Mouse (Mus musculus): ENCODE measurements around the gene Wdr4. TPM values are rescaled to one million over a fixed set of nuclear protein-coding genes. Genes with fewer than 3 reads are reported as not detected.

Wdr4 gene
- total and polyA plus RNA-seq, 2 experiments from 2014 or later: 28.7 to 55.7 TPM

GRCm38 (mm10) chr17:31456723-31457567 lies 62.8 kb downstream of the Wdr4 start:
- H3K27me3 ChIP-seq (ENCODE audit: insufficient read depth, low read length): no peaks in the 10 kb centered on the region
- peak; percentile 86 for ATAC-seq
- no peak overlapping the region for H3K4me2 ChIP-seq (ENCODE audit: low read depth)
- DNase-seq: peak; percentile 69
- no peak for TF ChIP-seq CTCF (IDR thresholded peaks at IDR 0.05; ENCODE audit: low read depth)
- WGBS: 68% methylated on average over 18 of the region's 18 CpGs
- H3K4me1 ChIP-seq (ENCODE audit: insufficient read depth): 0 out of 2 replicates have a peak, but pooled peaks cover 5% of the 10 kb centered on the region
- H3K36me3 ChIP-seq (ENCODE audit: insufficient read depth): peaks cover 56% of the 10 kb centered on the region
- no peaks in the 10 kb centered on the region for H3K9me3 ChIP-seq (ENCODE audit: low read length)
- no peak overlapping the region for H3K9ac ChIP-seq
- no peak overlapping the region for H3K4me3 ChIP-seq (ENCODE audit: low read depth, low read length)
- peak overlapping the region; percentile 62 for H3K27ac ChIP-seq (ENCODE audit: low read depth, low read length)

- no peak overlapping the region for H3K9ac ChIP-seq
- peaks cover 43% of the 10 kb centered on the region for H3K36me3 ChIP-seq (ENCODE audit: insufficient read depth)
- H3K27ac ChIP-seq (ENCODE audit: low read depth, low read length): no peak overlapping the region
- 89% methylated on average over 9 of the region's 9 CpGs for WGBS
- H3K4me1 ChIP-seq (ENCODE audit: insufficient read depth): peaks cover 11% of the 10 kb centered on the region
- H3K4me2 ChIP-seq (ENCODE audit: low read depth): no peak overlapping the region
- no peaks in the 10 kb centered on the region for H3K27me3 ChIP-seq (ENCODE audit: insufficient read depth, low read length)
- DNase-seq (no peak), ATAC-seq (no peak)
- no peak for TF ChIP-seq CTCF (IDR thresholded peaks at IDR 0.05; ENCODE audit: low read depth)
- H3K9me3 ChIP-seq (ENCODE audit: low read length): no peaks in the 10 kb centered on the region
- H3K4me3 ChIP-seq (ENCODE audit: low read depth, low read length): no peak overlapping the region
Observed at GRCm38 (mm10) chr17:31454056-31454455, 65.7 kb downstream of the Wdr4 start.

- Histone ChIP-seq H3K4me3 (ENCODE audit: low read depth, low read length) (no peak overlapping the region), H3K27ac (ENCODE audit: low read depth, low read length) (no peak overlapping the region), H3K4me2 (ENCODE audit: low read depth) (no peak overlapping the region), H3K4me1 (ENCODE audit: insufficient read depth) (peaks cover 11% of the 10 kb centered on the region), H3K9me3 (ENCODE audit: low read length) (no peaks in the 10 kb centered on the region), H3K9ac (no peak overlapping the region), H3K27me3 (ENCODE audit: insufficient read depth, low read length) (no peaks in the 10 kb centered on the region), H3K36me3 (ENCODE audit: insufficient read depth) (peaks cover 43% of the 10 kb centered on the region)
- TF ChIP-seq CTCF (IDR thresholded peaks at IDR 0.05; ENCODE audit: low read depth): no peak
- DNase-seq (no peak), ATAC-seq (no peak)
- 90% methylated on average over 3 of the region's 3 CpGs for WGBS
Observed at GRCm38 (mm10) chr17:31453476-31453875, 66.3 kb downstream of the Wdr4 start.

- Histone ChIP-seq H3K4me1 (ENCODE audit: insufficient read depth) (peaks cover 11% of the 10 kb centered on the region), H3K36me3 (ENCODE audit: insufficient read depth) (peaks cover 39% of the 10 kb centered on the region), H3K27me3 (ENCODE audit: insufficient read depth, low read length) (no peaks in the 10 kb centered on the region), H3K9ac (no peak overlapping the region), H3K27ac (ENCODE audit: low read depth, low read length) (no peak overlapping the region), H3K9me3 (ENCODE audit: low read length) (no peaks in the 10 kb centered on the region), H3K4me2 (ENCODE audit: low read depth) (no peak overlapping the region), H3K4me3 (ENCODE audit: low read depth, low read length) (no peak overlapping the region)
- no peak for TF ChIP-seq CTCF (IDR thresholded peaks at IDR 0.05; ENCODE audit: low read depth)
- WGBS: 83% methylated on average over 2 of the region's 2 CpGs
- ATAC-seq (no peak), DNase-seq (no peak)
Observed at GRCm38 (mm10) chr17:31452816-31453215, 67.0 kb downstream of the Wdr4 start.

GRCm38 (mm10) chr17:31451179-31451708 lies 68.5 kb downstream of the Wdr4 start:
- Histone ChIP-seq H3K27ac (ENCODE audit: low read depth, low read length) (peak overlapping the region; percentile 62), H3K4me2 (ENCODE audit: low read depth) (no peak overlapping the region), H3K9me3 (ENCODE audit: low read length) (no peaks in the 10 kb centered on the region), H3K36me3 (ENCODE audit: insufficient read depth) (peaks cover 41% of the 10 kb centered on the region), H3K4me3 (ENCODE audit: low read depth, low read length) (no peak overlapping the region), H3K4me1 (ENCODE audit: insufficient read depth) (peaks cover 6% of the 10 kb centered on the region), H3K27me3 (ENCODE audit: insufficient read depth, low read length) (no peaks in the 10 kb centered on the region), H3K9ac (no peak overlapping the region)
- peak; percentile 63 for DNase-seq
- peak; percentile 78 for ATAC-seq
- whole genome bisulfite sequencing: 39% methylated on average over 8 of the region's 8 CpGs
- TF ChIP-seq CTCF (IDR thresholded peaks at IDR 0.05; ENCODE audit: low read depth): no peak

- Histone ChIP-seq H3K27ac (ENCODE audit: low read depth, low read length) (peak overlapping the region; percentile 62), H3K27me3 (ENCODE audit: insufficient read depth, low read length) (no peaks in the 10 kb centered on the region), H3K4me2 (ENCODE audit: low read depth) (no peak overlapping the region), H3K4me3 (ENCODE audit: low read depth, low read length) (no peak overlapping the region), H3K9ac (no peak overlapping the region), H3K36me3 (ENCODE audit: insufficient read depth) (peaks cover 40% of the 10 kb centered on the region), H3K9me3 (ENCODE audit: low read length) (no peaks in the 10 kb centered on the region), H3K4me1 (ENCODE audit: insufficient read depth) (peaks cover 6% of the 10 kb centered on the region)
- WGBS: 43% methylated on average over 3 of the region's 3 CpGs
- TF ChIP-seq CTCF (IDR thresholded peaks at IDR 0.05; ENCODE audit: low read depth): no peak
- peak; percentile 58 for DNase-seq
- peak; percentile 36 for ATAC-seq
Observed at GRCm38 (mm10) chr17:31450206-31450605, 69.6 kb downstream of the Wdr4 start.

- no peak overlapping the region for H3K27ac ChIP-seq (ENCODE audit: low read depth, low read length)
- peaks cover 6% of the 10 kb centered on the region for H3K4me1 ChIP-seq (ENCODE audit: insufficient read depth)
- no peaks in the 10 kb centered on the region for H3K9me3 ChIP-seq (ENCODE audit: low read length)
- peaks cover 44% of the 10 kb centered on the region for H3K36me3 ChIP-seq (ENCODE audit: insufficient read depth)
- DNase-seq (peak; percentile 45), ATAC-seq (no peak)
- TF ChIP-seq CTCF (IDR thresholded peaks at IDR 0.05; ENCODE audit: low read depth): peak; percentile 58
- H3K27me3 ChIP-seq (ENCODE audit: insufficient read depth, low read length): no peaks in the 10 kb centered on the region
- WGBS: 70% methylated on average over 1 of the region's 1 CpGs
- no peak overlapping the region for H3K9ac ChIP-seq
- H3K4me2 ChIP-seq (ENCODE audit: low read depth): no peak overlapping the region
- no peak overlapping the region for H3K4me3 ChIP-seq (ENCODE audit: low read depth, low read length)
Observed at GRCm38 (mm10) chr17:31448519-31448918, 71.3 kb downstream of the Wdr4 start.
